Mouse (Mus musculus) limb, embryonic 11.5 days (tissue): ENCODE results near the gene Hoxa10. TPM values are rescaled to one million over a fixed set of nuclear protein-coding genes. Genes with fewer than 3 reads are reported as not detected.

ENCODE experiments used
- ATAC-seq: fragments of 200-750 bp; cut with Nextera tagmentation; 2 replicates; pipeline ENCODE4 v1.8.0; 2017; ENCODE audit warnings: low read depth; ENCODE audit not compliant: insufficient number of reproducible peaks, low FRiP score, low TSS enrichment
- DNase-seq: peaks from one replicate; pipeline ENCODE4 v3.0.0-alpha.2; 2015; ENCODE audit warnings: low spot score
- H3K27ac ChIP-seq: fragments of 300-500 bp; sonication (generic); replicated peaks from 2 replicates; pipeline ENCODE4 v1.5.1; 2014; ENCODE audit warnings: low read depth, mild to moderate bottlenecking, low read length
- H3K27me3 ChIP-seq: fragments of 300-500 bp; sonication (generic); 2 replicates; pipeline ENCODE4 v1.6.1; 2014; ENCODE audit warnings: mild to moderate bottlenecking, low read length, mixed read lengths; ENCODE audit not compliant: control insufficient read depth, insufficient read depth
- H3K36me3 ChIP-seq: fragments of 300-500 bp; sonication (generic); 2 replicates; pipeline ENCODE4 v1.6.1; 2014; ENCODE audit warnings: mild to moderate bottlenecking, low read length, moderate library complexity, mixed read lengths; ENCODE audit not compliant: control insufficient read depth, insufficient read depth
- H3K4me1 ChIP-seq: fragments of 300-500 bp; sonication (generic); 2 replicates; pipeline ENCODE4 v1.6.1; 2014; ENCODE audit warnings: low read length, mixed read lengths; ENCODE audit not compliant: control insufficient read depth, insufficient read depth
- H3K4me2 ChIP-seq: fragments of 300-500 bp; sonication (generic); 2 replicates; pipeline ENCODE4 v1.6.1; 2014; ENCODE audit warnings: low read depth, mild to moderate bottlenecking, moderate library complexity; ENCODE audit not compliant: severe bottlenecking
- H3K4me3 ChIP-seq: fragments of 300-500 bp; sonication (generic); 2 replicates; pipeline ENCODE4 v1.5.1; 2014; ENCODE audit warnings: low read depth, low read length
- H3K9ac ChIP-seq: fragments of 300-500 bp; sonication (generic); 2 replicates; pipeline ENCODE4 v1.6.1; 2014; ENCODE audit warnings: mild to moderate bottlenecking, low read length
- H3K9me3 ChIP-seq: fragments of 300-500 bp; sonication (generic); 2 replicates; pipeline ENCODE4 v1.6.1; 2016; ENCODE audit warnings: low read length; ENCODE audit not compliant: control insufficient read depth
- WGBS: fragments of 180-500 bp; shearing (Covaris S2); extraction: QIAGEN DNeasy Blood & Tissue Kit; methylation state at CpG from one replicate; pipeline ENCODE4 v1.1.7; 2014; 5-methylcytosine and 5-hydroxymethylcytosine counted together
- polyA plus RNA-seq: library from polyadenylated mRNA; unstranded; fragments of >200 nt; fragmentation: Nextera tagmentation; extraction: Ambion mirVana; gene quantifications from 2 replicates; pipeline ENCODE4 v1.2.1, GENCODE M21; 2014

The Hoxa10 gene
- polyA plus RNA-seq, 1 experiment from 2014 or later: 278 TPM

DNA sequence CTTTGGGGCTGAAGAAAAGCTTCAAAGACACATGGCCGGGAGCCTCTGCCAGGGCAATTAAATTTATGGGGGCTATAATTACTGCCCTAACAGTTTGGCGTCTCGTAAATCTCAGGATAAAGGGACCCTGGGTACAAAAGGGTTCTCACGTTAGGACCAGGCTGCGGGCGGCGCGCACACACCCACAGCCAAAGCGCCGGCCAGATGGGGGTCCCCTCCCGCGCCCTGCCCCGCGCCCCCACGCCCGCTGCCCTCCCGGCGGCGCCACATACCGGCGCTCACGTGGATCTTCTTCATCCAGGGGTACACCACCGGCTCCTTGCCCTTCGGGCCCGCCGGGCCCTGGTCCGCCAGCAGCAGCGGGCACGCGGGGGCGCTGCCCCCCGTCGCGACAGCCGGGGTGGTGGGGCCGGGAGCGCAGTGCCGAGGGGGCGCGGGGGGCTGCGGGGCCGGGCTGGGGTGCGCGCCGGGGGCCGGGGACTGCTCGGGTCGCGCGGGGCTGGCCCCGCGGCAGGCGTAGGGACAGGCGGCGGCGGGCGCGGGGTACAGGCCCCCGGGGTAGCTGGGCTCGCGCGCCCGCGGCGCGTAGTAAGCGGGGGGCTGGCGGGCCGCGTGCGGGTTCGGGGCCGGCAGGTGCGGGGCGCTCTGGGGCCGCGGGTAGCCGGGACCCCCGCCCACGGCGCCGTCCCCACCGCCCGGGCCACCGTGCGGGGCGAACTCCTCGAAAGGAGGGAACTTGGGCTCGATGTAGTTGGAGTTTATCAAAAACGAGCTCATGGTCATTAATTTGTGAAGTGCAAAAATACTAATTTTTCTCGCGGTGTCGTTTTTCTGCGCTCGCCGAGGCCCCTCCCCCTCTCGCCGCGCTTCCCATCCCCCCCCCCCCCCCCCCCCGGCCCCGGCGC is 49.5 kb downstream of the Hoxa10 start, which contains the start of gene Hoxa4:
TSS of gene Hoxa4 (minus strand) at position 848 of the 905 bp plus-strand sequence.
- peak; percentile 73 for DNase-seq
- ATAC-seq: peak; percentile 57; the same call in 1 of the 2 replicates
- WGBS: under 1% methylated on average over 47 of the region's 102 CpGs
- no peaks in the 10 kb centered on the region for H3K9me3 ChIP-seq
- peak within 1 kb of the TSS; percentile 50 for H3K4me3 ChIP-seq
- H3K9ac ChIP-seq: peak within 1 kb of the TSS; percentile 57
- peaks cover 13% of the 10 kb centered on the region for H3K27me3 ChIP-seq
- peak within 1 kb of the TSS; percentile 51; the same call in 1 of the 2 replicates for H3K27ac ChIP-seq
- peak within 1 kb of the TSS; percentile 99 for H3K4me2 ChIP-seq
- no peaks in the 10 kb centered on the region for H3K36me3 ChIP-seq
- H3K4me1 ChIP-seq: peaks cover 41% of the 10 kb centered on the region

- Histone ChIP-seq H3K27me3 (peaks cover 13% of the 10 kb centered on the region), H3K4me2 (peak overlapping the region; percentile 99), H3K4me1 (peaks cover 42% of the 10 kb centered on the region), H3K9ac (no peak overlapping the region), H3K27ac (no peak overlapping the region), H3K9me3 (no peaks in the 10 kb centered on the region), H3K36me3 (no peaks in the 10 kb centered on the region), H3K4me3 (peak overlapping the region; percentile 50; the same call in 1 of the 2 replicates)
- DNase-seq (peak; percentile 62), ATAC-seq (no peak)
- 2% methylated on average over 23 of the region's 23 CpGs for WGBS
Observed at GRCm38 (mm10) chr6:52190410-52190809, 50.2 kb downstream of the Hoxa10 start.

DNA sequence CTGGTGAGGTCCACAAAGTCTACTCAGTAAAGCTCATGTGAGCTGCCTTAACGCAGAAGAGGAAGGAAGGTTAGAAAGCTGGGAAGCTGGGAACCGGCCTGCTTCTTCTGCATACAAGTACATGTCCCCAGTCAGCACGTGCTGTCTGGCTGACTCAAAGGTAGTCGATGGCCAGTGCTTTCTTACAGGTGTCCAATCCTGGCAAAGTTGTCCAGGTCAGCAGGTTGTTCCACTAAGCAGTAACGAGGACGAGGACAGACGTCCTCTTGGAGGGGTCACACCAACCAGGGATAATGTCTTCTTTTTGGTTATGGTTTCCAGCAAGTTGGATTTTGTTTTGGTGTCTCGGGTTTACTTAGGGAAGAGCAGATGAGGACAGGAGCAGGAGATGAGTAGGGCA is 50.7 kb downstream of the Hoxa10 start:
- H3K4me3 ChIP-seq: no peak overlapping the region
- WGBS: 20% methylated on average over 8 of the region's 8 CpGs
- H3K27ac ChIP-seq: no peak overlapping the region
- H3K4me2 ChIP-seq: no peak overlapping the region
- H3K9ac ChIP-seq: no peak overlapping the region
- ATAC-seq: no peak
- peaks cover 46% of the 10 kb centered on the region for H3K4me1 ChIP-seq
- no peaks in the 10 kb centered on the region for H3K36me3 ChIP-seq
- H3K27me3 ChIP-seq: peaks cover 13% of the 10 kb centered on the region
- no peak for DNase-seq
- no peaks in the 10 kb centered on the region for H3K9me3 ChIP-seq

DNA sequence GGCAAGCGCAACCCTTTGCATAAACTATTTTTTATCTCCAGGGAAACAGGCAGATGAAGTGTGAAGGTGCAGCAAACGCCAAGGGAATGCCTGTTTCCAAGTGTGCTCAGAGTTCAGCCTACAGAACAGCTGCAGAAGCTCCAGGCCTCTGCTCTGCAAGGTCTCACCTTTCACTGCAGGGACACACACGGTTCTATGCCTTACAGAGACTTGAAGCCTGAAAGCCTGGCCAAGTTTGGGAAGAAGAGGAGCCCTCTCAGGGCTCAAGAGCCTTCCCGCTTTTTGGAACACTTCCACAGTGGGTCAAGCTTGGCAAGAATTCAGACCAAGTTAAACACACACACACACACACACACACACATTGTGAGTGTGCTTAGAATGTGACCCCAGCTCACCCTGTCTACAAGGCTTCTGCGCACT is 51.5 kb downstream of the Hoxa10 start:
- Histone ChIP-seq H3K4me1 (peaks cover 51% of the 10 kb centered on the region), H3K27ac (no peak overlapping the region), H3K4me2 (no peak overlapping the region), H3K4me3 (no peak overlapping the region), H3K9ac (no peak overlapping the region), H3K27me3 (peaks cover 16% of the 10 kb centered on the region), H3K36me3 (no peaks in the 10 kb centered on the region), H3K9me3 (no peaks in the 10 kb centered on the region)
- DNase-seq (no peak), ATAC-seq (no peak)
- WGBS: 30% methylated on average over 5 of the region's 5 CpGs

DNA sequence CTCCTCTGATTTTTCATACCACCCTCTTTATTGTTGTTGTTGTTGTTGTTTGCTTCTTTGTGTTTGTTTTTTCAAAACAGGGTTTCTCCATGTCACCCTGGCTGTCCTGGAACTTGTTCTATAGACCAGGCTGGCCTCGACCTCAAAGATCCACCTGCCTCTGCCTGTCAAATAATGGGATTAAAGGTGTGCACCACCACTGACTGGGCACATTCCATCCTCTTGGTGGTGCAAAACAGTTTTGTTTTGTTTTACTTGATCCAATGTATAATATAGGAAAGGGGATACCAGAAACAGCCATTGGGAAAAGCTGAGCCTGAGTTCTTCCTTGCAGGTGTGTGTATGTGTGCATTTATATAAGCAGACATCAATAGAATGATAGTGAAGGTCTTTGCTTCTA is 54.2 kb downstream of the Hoxa10 start:
- Histone ChIP-seq H3K36me3 (no peaks in the 10 kb centered on the region), H3K4me3 (no peak overlapping the region), H3K9ac (no peak overlapping the region), H3K4me2 (no peak overlapping the region), H3K4me1 (peaks cover 56% of the 10 kb centered on the region), H3K27ac (no peak overlapping the region), H3K27me3 (peaks cover 16% of the 10 kb centered on the region), H3K9me3 (no peaks in the 10 kb centered on the region)
- WGBS: 62% methylated on average over 1 of the region's 1 CpGs
- no peak for DNase-seq
- ATAC-seq: no peak

GRCm38 (mm10) chr6:52185834-52186233 is 54.8 kb downstream of the Hoxa10 start:
- Histone ChIP-seq H3K9ac (no peak overlapping the region), H3K27me3 (peaks cover 13% of the 10 kb centered on the region), H3K4me3 (no peak overlapping the region), H3K9me3 (no peaks in the 10 kb centered on the region), H3K36me3 (no peaks in the 10 kb centered on the region), H3K4me2 (peak overlapping the region; percentile 36; the same call in 1 of the 2 replicates), H3K27ac (no peak overlapping the region), H3K4me1 (peaks cover 53% of the 10 kb centered on the region)
- no peak for DNase-seq
- ATAC-seq: no peak
- 32% methylated on average over 3 of the region's 3 CpGs for WGBS

- WGBS: 2% methylated on average over 19 of the region's 19 CpGs
- no peaks in the 10 kb centered on the region for H3K9me3 ChIP-seq
- no peak overlapping the region for H3K9ac ChIP-seq
- no peak overlapping the region for H3K27ac ChIP-seq
- ATAC-seq (no peak), DNase-seq (no peak)
- peak overlapping the region; percentile 36 for H3K4me2 ChIP-seq
- peaks cover 54% of the 10 kb centered on the region for H3K4me1 ChIP-seq
- peaks cover 19% of the 10 kb centered on the region for H3K27me3 ChIP-seq
- no peak overlapping the region for H3K4me3 ChIP-seq
- H3K36me3 ChIP-seq: no peaks in the 10 kb centered on the region
Observed at GRCm38 (mm10) chr6:52185222-52185621, 55.4 kb downstream of the Hoxa10 start.

GRCm38 (mm10) chr6:52184668-52185067 is 56.0 kb downstream of the Hoxa10 start:
- Histone ChIP-seq H3K9me3 (no peaks in the 10 kb centered on the region), H3K9ac (no peak overlapping the region), H3K36me3 (no peaks in the 10 kb centered on the region), H3K4me2 (peak overlapping the region; percentile 29; the same call in 1 of the 2 replicates), H3K4me1 (peaks cover 60% of the 10 kb centered on the region), H3K27me3 (peaks cover 18% of the 10 kb centered on the region), H3K27ac (0 out of 2 replicates have a peak overlapping the region, but pooled peaks have one; percentile 30), H3K4me3 (no peak overlapping the region)
- ATAC-seq (no peak), DNase-seq (no peak)
- 15% methylated on average over 6 of the region's 6 CpGs for WGBS
